Mouse (Mus musculus): ENCODE results near the gene Nat10. TPM values are rescaled to one million over a fixed set of nuclear protein-coding genes. Genes with fewer than 3 reads are reported as not detected.

Gene Nat10
- total and polyA plus RNA-seq, 3 experiments = 29.8 to 72.4 (median 68.1) TPM

DNA sequence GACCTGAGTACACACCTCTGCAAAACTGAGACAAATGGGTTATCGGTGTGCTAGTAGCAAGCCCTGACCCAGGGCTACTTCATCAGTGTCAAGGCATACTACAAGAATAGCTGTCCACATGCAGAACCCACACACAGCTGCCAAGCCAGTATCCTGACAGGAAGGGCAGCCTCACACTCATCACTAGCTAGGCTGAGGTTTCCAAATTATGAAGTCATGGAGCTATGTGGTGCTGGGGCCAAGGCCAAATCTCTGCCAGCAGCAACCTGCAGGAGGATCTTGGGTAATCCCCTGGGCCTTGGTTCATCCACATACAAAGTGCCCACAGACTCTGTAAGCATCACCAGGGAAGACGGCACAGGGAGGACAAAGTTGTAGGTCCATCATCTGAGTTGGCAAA lies 17.5 kb downstream of the Nat10 start:
- peaks cover 12% of the 10 kb centered on the region; the same call in 1 of the 2 replicates for H3K4me1 ChIP-seq (ENCODE audit: insufficient read depth, low read depth, low read length)
- TF ChIP-seq CTCF (IDR thresholded peaks at IDR 0.05; ENCODE audit: low read depth, low read length) (no peak), POLR2AphosphoS5 (IDR thresholded peaks at IDR 0.05; ENCODE audit: insufficient replicate concordance, low read depth, low read length) (no peak), GATA2 (IDR thresholded peaks at IDR 0.05; ENCODE audit: borderline replicate concordance, low read depth, low read length) (no peak), TAL1 (conservative IDR thresholded peaks at IDR 0.05; ENCODE audit: low read depth, low read length) (no peak)
- no peak for DNase-seq (ENCODE audit: low spot score)
- H3K36me3 ChIP-seq (replicated peaks) = peaks cover 99% of the 10 kb centered on the region
- no peak overlapping the region for H3K4me3 ChIP-seq (ENCODE audit: low read depth, low read length)
- ATAC-seq (ENCODE audit: extremely low read depth, insufficient number of reproducible peaks, low FRiP score, poor library complexity, severe bottlenecking) = no peak
- no peaks in the 10 kb centered on the region for H3K27me3 ChIP-seq (ENCODE audit: insufficient read depth, low read length)
- H3K9me3 ChIP-seq (replicated peaks) = no peaks in the 10 kb centered on the region

DNA sequence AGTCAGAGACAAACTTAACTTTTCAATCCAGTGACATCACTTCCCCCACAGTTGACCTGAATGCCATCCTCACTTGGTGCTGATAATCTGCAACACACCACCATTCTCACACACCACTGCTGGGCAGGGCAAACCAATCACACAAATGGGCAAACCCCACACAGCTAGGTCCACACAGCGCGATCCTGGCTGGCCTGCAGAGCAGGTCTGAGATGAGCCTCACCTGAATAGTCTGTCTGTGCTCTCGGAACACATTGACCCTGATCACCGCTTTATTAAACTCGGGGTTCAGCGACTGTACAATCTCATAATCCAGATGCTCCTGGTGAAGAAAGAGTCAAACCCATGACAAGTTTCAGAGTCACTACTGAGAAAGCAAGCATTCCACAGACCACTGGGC lies 18.2 kb downstream of the Nat10 start:
- H3K27me3 ChIP-seq (ENCODE audit: insufficient read depth, low read length) = no peaks in the 10 kb centered on the region
- ATAC-seq (ENCODE audit: extremely low read depth, insufficient number of reproducible peaks, low FRiP score, poor library complexity, severe bottlenecking) = no peak
- DNase-seq (ENCODE audit: low spot score) = no peak
- TF ChIP-seq TAL1 (conservative IDR thresholded peaks at IDR 0.05; ENCODE audit: low read depth, low read length) = no peak
- TF ChIP-seq POLR2AphosphoS5 (IDR thresholded peaks at IDR 0.05; ENCODE audit: insufficient replicate concordance, low read depth, low read length) = no peak; the same call in 1 of the 2 replicates
- TF ChIP-seq CTCF (IDR thresholded peaks at IDR 0.05; ENCODE audit: low read depth, low read length) = no peak
- TF ChIP-seq GATA2 (IDR thresholded peaks at IDR 0.05; ENCODE audit: borderline replicate concordance, low read depth, low read length) = no peak
- TF ChIP-seq GATA1 (IDR thresholded peaks at IDR 0.05; ENCODE audit: borderline replicate concordance, low read length) = no peak
- peaks cover 9% of the 10 kb centered on the region; the same call in 1 of the 2 replicates for H3K4me1 ChIP-seq (ENCODE audit: insufficient read depth, low read depth, low read length)
- H3K4me3 ChIP-seq (ENCODE audit: low read depth, low read length) = no peak overlapping the region
- H3K9me3 ChIP-seq (replicated peaks) = no peaks in the 10 kb centered on the region
- peaks cover 93% of the 10 kb centered on the region for H3K36me3 ChIP-seq (replicated peaks)

- Histone ChIP-seq H3K27me3 (ENCODE audit: insufficient read depth, low read length) (no peaks in the 10 kb centered on the region), H3K4me3 (ENCODE audit: low read depth, low read length) (no peak overlapping the region), H3K4me1 (ENCODE audit: insufficient read depth, low read depth, low read length) (no peaks in the 10 kb centered on the region; the same call in 1 of the 2 replicates), H3K9me3 (replicated peaks) (no peaks in the 10 kb centered on the region), H3K36me3 (replicated peaks) (peaks cover 99% of the 10 kb centered on the region)
- no peak for ATAC-seq (ENCODE audit: extremely low read depth, insufficient number of reproducible peaks, low FRiP score, poor library complexity, severe bottlenecking)
- no peak for TF ChIP-seq TAL1 (conservative IDR thresholded peaks at IDR 0.05; ENCODE audit: low read depth, low read length)
- TF ChIP-seq CTCF (IDR thresholded peaks at IDR 0.05; ENCODE audit: low read depth, low read length) = no peak
- no peak for TF ChIP-seq POLR2AphosphoS5 (IDR thresholded peaks at IDR 0.05; ENCODE audit: insufficient replicate concordance, low read depth, low read length)
- DNase-seq (ENCODE audit: low spot score) = no peak
These were observed 29.6 kb downstream of the Nat10 start for GRCm38 (mm10) chr2:103731423-103731822.

DNA sequence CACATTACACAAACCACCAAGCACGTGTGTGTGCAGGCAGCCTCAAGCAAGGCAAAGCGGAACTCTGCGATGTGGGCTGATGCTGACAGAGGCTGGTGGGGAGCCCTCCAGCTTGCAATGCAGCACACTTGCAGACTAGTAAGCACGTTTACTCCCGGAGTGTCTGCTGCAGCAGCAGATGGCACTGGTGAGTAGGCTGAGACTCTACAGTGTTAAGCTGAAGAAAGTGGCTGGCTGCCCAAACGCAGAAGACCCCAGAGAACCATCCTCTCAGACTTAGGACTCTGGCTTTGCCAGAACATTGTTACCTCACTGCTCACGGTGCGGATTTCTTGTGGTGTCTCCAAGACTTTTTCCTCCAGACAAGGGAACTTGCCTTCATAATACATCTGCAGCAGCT lies 30.1 kb downstream of the Nat10 start:
- Histone ChIP-seq H3K27me3 (ENCODE audit: insufficient read depth, low read length) (no peaks in the 10 kb centered on the region), H3K4me1 (ENCODE audit: insufficient read depth, low read depth, low read length) (no peaks in the 10 kb centered on the region; the same call in 1 of the 2 replicates), H3K4me3 (ENCODE audit: low read depth, low read length) (no peak overlapping the region), H3K9me3 (replicated peaks) (no peaks in the 10 kb centered on the region), H3K36me3 (replicated peaks) (peaks cover 99% of the 10 kb centered on the region)
- TF ChIP-seq GATA2 (IDR thresholded peaks at IDR 0.05; ENCODE audit: borderline replicate concordance, low read depth, low read length) (no peak), GATA1 (IDR thresholded peaks at IDR 0.05; ENCODE audit: borderline replicate concordance, low read length) (no peak), TAL1 (conservative IDR thresholded peaks at IDR 0.05; ENCODE audit: low read depth, low read length) (no peak), POLR2AphosphoS5 (IDR thresholded peaks at IDR 0.05; ENCODE audit: insufficient replicate concordance, low read depth, low read length) (no peak), CTCF (IDR thresholded peaks at IDR 0.05; ENCODE audit: low read depth, low read length) (no peak)
- DNase-seq (ENCODE audit: low spot score) (no peak), ATAC-seq (ENCODE audit: extremely low read depth, insufficient number of reproducible peaks, low FRiP score, poor library complexity, severe bottlenecking) (no peak)

DNA sequence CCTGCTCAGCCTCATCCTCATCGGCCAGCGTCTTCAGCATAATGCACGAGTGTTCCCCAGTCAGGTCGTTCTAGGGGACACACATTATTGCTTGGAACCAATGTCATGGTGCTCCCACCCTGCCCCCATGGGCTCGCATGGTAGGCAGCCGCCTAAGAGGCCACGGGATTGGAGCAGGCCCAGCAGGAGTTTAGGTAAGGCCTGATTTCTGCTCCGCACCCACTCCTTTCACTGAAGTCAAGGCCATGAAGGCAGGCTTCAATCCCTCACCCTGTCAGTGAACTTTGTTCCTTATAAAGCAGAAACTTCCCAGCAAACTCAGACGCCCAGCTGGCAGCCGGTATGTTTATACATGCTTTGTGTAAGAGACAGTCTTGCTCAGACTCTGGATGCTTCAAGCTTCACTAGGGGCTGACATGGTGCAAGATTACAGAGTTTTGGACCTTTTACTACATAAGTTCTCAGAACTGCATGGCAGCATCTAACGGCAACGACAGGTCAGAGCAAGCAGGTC lies 33.0 kb downstream of the Nat10 start:
- TF ChIP-seq POLR2AphosphoS5 (IDR thresholded peaks at IDR 0.05; ENCODE audit: insufficient replicate concordance, low read depth, low read length) (no peak), GATA1 (IDR thresholded peaks at IDR 0.05; ENCODE audit: borderline replicate concordance, low read length) (no peak), TAL1 (conservative IDR thresholded peaks at IDR 0.05; ENCODE audit: low read depth, low read length) (no peak), GATA2 (IDR thresholded peaks at IDR 0.05; ENCODE audit: borderline replicate concordance, low read depth, low read length) (no peak), CTCF (IDR thresholded peaks at IDR 0.05; ENCODE audit: low read depth, low read length) (no peak)
- no peak for ATAC-seq (ENCODE audit: extremely low read depth, insufficient number of reproducible peaks, low FRiP score, poor library complexity, severe bottlenecking)
- Histone ChIP-seq H3K4me3 (ENCODE audit: low read depth, low read length) (no peak overlapping the region), H3K9me3 (replicated peaks) (no peaks in the 10 kb centered on the region), H3K36me3 (replicated peaks) (peaks cover 99% of the 10 kb centered on the region), H3K4me1 (ENCODE audit: insufficient read depth, low read depth, low read length) (no peaks in the 10 kb centered on the region; the same call in 1 of the 2 replicates), H3K27me3 (ENCODE audit: insufficient read depth, low read length) (no peaks in the 10 kb centered on the region)
- DNase-seq (ENCODE audit: low spot score) = no peak

DNA sequence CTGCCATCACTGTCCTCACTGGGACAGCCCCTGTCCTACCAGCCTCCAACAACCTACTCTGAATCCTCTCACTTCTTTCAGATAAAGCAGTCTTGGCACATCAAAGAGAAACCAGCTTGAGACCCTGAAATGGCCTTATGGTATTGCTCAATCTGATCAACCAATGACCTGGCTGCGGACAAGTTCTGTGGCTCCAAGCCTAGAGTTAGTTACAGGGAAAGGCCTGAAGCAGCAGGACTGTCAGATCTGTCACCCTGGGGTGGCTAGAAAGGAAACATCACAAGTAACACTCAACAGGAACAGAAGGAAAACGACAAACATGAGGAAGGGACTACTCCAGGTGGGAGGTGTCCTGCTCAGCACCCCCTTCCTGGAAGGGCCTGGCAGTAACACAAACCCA lies 36.5 kb downstream of the Nat10 start:
- H3K36me3 ChIP-seq (replicated peaks) = peaks cover 96% of the 10 kb centered on the region
- TF ChIP-seq POLR2AphosphoS5 (IDR thresholded peaks at IDR 0.05; ENCODE audit: insufficient replicate concordance, low read depth, low read length) (no peak), GATA2 (IDR thresholded peaks at IDR 0.05; ENCODE audit: borderline replicate concordance, low read depth, low read length) (no peak), TAL1 (conservative IDR thresholded peaks at IDR 0.05; ENCODE audit: low read depth, low read length) (no peak), CTCF (IDR thresholded peaks at IDR 0.05; ENCODE audit: low read depth, low read length) (no peak), GATA1 (IDR thresholded peaks at IDR 0.05; ENCODE audit: borderline replicate concordance, low read length) (no peak)
- no peaks in the 10 kb centered on the region for H3K9me3 ChIP-seq (replicated peaks)
- ATAC-seq (ENCODE audit: extremely low read depth, insufficient number of reproducible peaks, low FRiP score, poor library complexity, severe bottlenecking) (no peak), DNase-seq (ENCODE audit: low spot score) (no peak)
- no peak overlapping the region for H3K4me3 ChIP-seq (ENCODE audit: low read depth, low read length)
- H3K27me3 ChIP-seq (ENCODE audit: insufficient read depth, low read length) = no peaks in the 10 kb centered on the region
- no peaks in the 10 kb centered on the region; the same call in 1 of the 2 replicates for H3K4me1 ChIP-seq (ENCODE audit: insufficient read depth, low read depth, low read length)
